Mouse (Mus musculus): ENCODE measurements around the gene Colq. TPM values are rescaled to one million over a fixed set of nuclear protein-coding genes. Genes with fewer than 3 reads are reported as not detected.
"Not testable (repeated sequence)": the region's sequence is repeated elsewhere in the genome, so short reads cannot be mapped to it uniquely, and the experiment has no call there.

Colq gene
- polyA plus RNA-seq, 1 experiment from 2014 or later = 7.8 TPM

- Histone ChIP-seq H3K9ac (ENCODE audit: low read depth, low read length) (no peak overlapping the region), H3K4me3 (ENCODE audit: low read depth, low read length) (no peak overlapping the region), H3K36me3 (ENCODE audit: control insufficient read depth, insufficient read depth, low read length) (no peaks in the 10 kb centered on the region), H3K9me3 (ENCODE audit: control insufficient read depth, low read length) (no peaks in the 10 kb centered on the region), H3K4me2 (ENCODE audit: low read depth, low read length) (no peak overlapping the region), H3K4me1 (ENCODE audit: control insufficient read depth, insufficient read depth, low read length) (no peaks in the 10 kb centered on the region), H3K27me3 (replicated peaks; ENCODE audit: control insufficient read depth, insufficient read depth, low read length) (no peaks in the 10 kb centered on the region), H3K27ac (replicated peaks; ENCODE audit: low read depth, low read length) (no peak overlapping the region)
- DNase-seq (ENCODE audit: low spot score) = no peak
- ATAC-seq (ENCODE audit: low read depth) = no peak
- WGBS = 61% methylated on average over 6 of the region's 6 CpGs
Measured at GRCm38 (mm10) chr14:31605514-31605913, 14.4 kb upstream of the Colq start.

- Histone ChIP-seq H3K9ac (ENCODE audit: low read depth, low read length) (no peak overlapping the region), H3K9me3 (ENCODE audit: control insufficient read depth, low read length) (no peaks in the 10 kb centered on the region), H3K27ac (replicated peaks; ENCODE audit: low read depth, low read length) (no peak overlapping the region), H3K27me3 (replicated peaks; ENCODE audit: control insufficient read depth, insufficient read depth, low read length) (no peaks in the 10 kb centered on the region), H3K4me2 (ENCODE audit: low read depth, low read length) (no peak overlapping the region), H3K4me3 (ENCODE audit: low read depth, low read length) (no peak overlapping the region), H3K36me3 (ENCODE audit: control insufficient read depth, insufficient read depth, low read length) (no peaks in the 10 kb centered on the region), H3K4me1 (ENCODE audit: control insufficient read depth, insufficient read depth, low read length) (no peaks in the 10 kb centered on the region)
- 62% methylated on average over 5 of the region's 5 CpGs for WGBS
- ATAC-seq (ENCODE audit: low read depth) = no peak
- no peak for DNase-seq (ENCODE audit: low spot score)
Measured at GRCm38 (mm10) chr14:31604916-31605315, 13.8 kb upstream of the Colq start.

GRCm38 (mm10) chr14:31602616-31602979 is 11.5 kb upstream of the Colq start:
- H3K9ac ChIP-seq (ENCODE audit: low read depth, low read length) = not testable (repeated sequence)

GRCm38 (mm10) chr14:31601908-31602615 is 10.9 kb upstream of the Colq start:
- DNase-seq (ENCODE audit: low spot score) (no peak), ATAC-seq (ENCODE audit: low read depth) (no peak)
- H3K4me1 ChIP-seq (ENCODE audit: control insufficient read depth, insufficient read depth, low read length) = no peaks in the 10 kb centered on the region
- H3K9ac ChIP-seq (ENCODE audit: low read depth, low read length) = no peak overlapping the region
- WGBS = 94% methylated on average over 14 of the region's 14 CpGs
- no peak overlapping the region for H3K27ac ChIP-seq (replicated peaks; ENCODE audit: low read depth, low read length)
- no peaks in the 10 kb centered on the region for H3K27me3 ChIP-seq (replicated peaks; ENCODE audit: control insufficient read depth, insufficient read depth, low read length)
- H3K9me3 ChIP-seq (ENCODE audit: control insufficient read depth, low read length) = no peaks in the 10 kb centered on the region
- H3K4me2 ChIP-seq (ENCODE audit: low read depth, low read length) = no peak overlapping the region
- no peaks in the 10 kb centered on the region for H3K36me3 ChIP-seq (ENCODE audit: control insufficient read depth, insufficient read depth, low read length)
- no peak overlapping the region for H3K4me3 ChIP-seq (ENCODE audit: low read depth, low read length)

More at GRCm38 (mm10) chr14:31602616-31602979, 11.5 kb upstream of the Colq start:
- H3K9me3 ChIP-seq (ENCODE audit: control insufficient read depth, low read length); DNase-seq (ENCODE audit: low spot score); ATAC-seq (ENCODE audit: low read depth); H3K4me2 ChIP-seq (ENCODE audit: low read depth, low read length); H3K27ac ChIP-seq (replicated peaks; ENCODE audit: low read depth, low read length); H3K36me3 ChIP-seq (ENCODE audit: control insufficient read depth, insufficient read depth, low read length); H3K4me1 ChIP-seq (ENCODE audit: control insufficient read depth, insufficient read depth, low read length); H3K4me3 ChIP-seq (ENCODE audit: low read depth, low read length); H3K27me3 ChIP-seq (replicated peaks; ENCODE audit: control insufficient read depth, insufficient read depth, low read length): not testable (repeated sequence)
- 87% methylated on average over 6 of the region's 6 CpGs for WGBS

- ATAC-seq (ENCODE audit: low read depth) (no peak), DNase-seq (ENCODE audit: low spot score) (no peak)
- H3K27ac ChIP-seq (replicated peaks; ENCODE audit: low read depth, low read length) = no peak overlapping the region
- H3K27me3 ChIP-seq (replicated peaks; ENCODE audit: control insufficient read depth, insufficient read depth, low read length) = no peaks in the 10 kb centered on the region
- no peaks in the 10 kb centered on the region for H3K36me3 ChIP-seq (ENCODE audit: control insufficient read depth, insufficient read depth, low read length)
- H3K9me3 ChIP-seq (ENCODE audit: control insufficient read depth, low read length) = no peaks in the 10 kb centered on the region
- H3K4me3 ChIP-seq (ENCODE audit: low read depth, low read length) = no peak overlapping the region
- H3K4me2 ChIP-seq (ENCODE audit: low read depth, low read length) = no peak overlapping the region
- no peaks in the 10 kb centered on the region for H3K4me1 ChIP-seq (ENCODE audit: control insufficient read depth, insufficient read depth, low read length)
- WGBS = 88% methylated on average over 4 of the region's 4 CpGs
- no peak overlapping the region for H3K9ac ChIP-seq (ENCODE audit: low read depth, low read length)
Measured at GRCm38 (mm10) chr14:31597446-31597845, 6.3 kb upstream of the Colq start.

- Histone ChIP-seq H3K9ac (ENCODE audit: low read depth, low read length) (no peak overlapping the region), H3K9me3 (ENCODE audit: control insufficient read depth, low read length) (no peaks in the 10 kb centered on the region), H3K4me3 (ENCODE audit: low read depth, low read length) (no peak overlapping the region), H3K27ac (replicated peaks; ENCODE audit: low read depth, low read length) (no peak overlapping the region), H3K4me1 (ENCODE audit: control insufficient read depth, insufficient read depth, low read length) (no peaks in the 10 kb centered on the region), H3K4me2 (ENCODE audit: low read depth, low read length) (no peak overlapping the region), H3K36me3 (ENCODE audit: control insufficient read depth, insufficient read depth, low read length) (no peaks in the 10 kb centered on the region), H3K27me3 (replicated peaks; ENCODE audit: control insufficient read depth, insufficient read depth, low read length) (no peaks in the 10 kb centered on the region)
- 71% methylated on average over 7 of the region's 7 CpGs for WGBS
- DNase-seq (ENCODE audit: low spot score) (no peak), ATAC-seq (ENCODE audit: low read depth) (no peak)
Measured at GRCm38 (mm10) chr14:31596408-31596807, 5.3 kb upstream of the Colq start.

- Histone ChIP-seq H3K9me3 (ENCODE audit: control insufficient read depth, low read length) (no peaks in the 10 kb centered on the region), H3K36me3 (ENCODE audit: control insufficient read depth, insufficient read depth, low read length) (no peaks in the 10 kb centered on the region), H3K4me2 (ENCODE audit: low read depth, low read length) (no peak overlapping the region), H3K27me3 (replicated peaks; ENCODE audit: control insufficient read depth, insufficient read depth, low read length) (no peaks in the 10 kb centered on the region), H3K27ac (replicated peaks; ENCODE audit: low read depth, low read length) (no peak overlapping the region), H3K4me3 (ENCODE audit: low read depth, low read length) (no peak overlapping the region), H3K9ac (ENCODE audit: low read depth, low read length) (no peak overlapping the region), H3K4me1 (ENCODE audit: control insufficient read depth, insufficient read depth, low read length) (no peaks in the 10 kb centered on the region)
- ATAC-seq (ENCODE audit: low read depth) = no peak
- WGBS = 61% methylated on average over 3 of the region's 3 CpGs
- DNase-seq (ENCODE audit: low spot score) = no peak
Measured at GRCm38 (mm10) chr14:31594693-31595092, 3.5 kb upstream of the Colq start.

- 88% methylated on average over 2 of the region's 2 CpGs for WGBS
- ATAC-seq (ENCODE audit: low read depth) = no peak
- Histone ChIP-seq H3K4me2 (ENCODE audit: low read depth, low read length) (no peak overlapping the region), H3K27ac (replicated peaks; ENCODE audit: low read depth, low read length) (no peak overlapping the region), H3K4me3 (ENCODE audit: low read depth, low read length) (no peak overlapping the region), H3K9me3 (ENCODE audit: control insufficient read depth, low read length) (no peaks in the 10 kb centered on the region), H3K27me3 (replicated peaks; ENCODE audit: control insufficient read depth, insufficient read depth, low read length) (no peaks in the 10 kb centered on the region), H3K4me1 (ENCODE audit: control insufficient read depth, insufficient read depth, low read length) (no peaks in the 10 kb centered on the region), H3K36me3 (ENCODE audit: control insufficient read depth, insufficient read depth, low read length) (no peaks in the 10 kb centered on the region), H3K9ac (ENCODE audit: low read depth, low read length) (no peak overlapping the region)
- DNase-seq (ENCODE audit: low spot score) = no peak
Measured at GRCm38 (mm10) chr14:31593036-31593435, 1.9 kb upstream of the Colq start.

- no peaks in the 10 kb centered on the region for H3K36me3 ChIP-seq (ENCODE audit: control insufficient read depth, insufficient read depth, low read length)
- WGBS = 82% methylated on average over 8 of the region's 8 CpGs
- H3K4me3 ChIP-seq (ENCODE audit: low read depth, low read length) = no peak overlapping the region
- H3K4me1 ChIP-seq (ENCODE audit: control insufficient read depth, insufficient read depth, low read length) = no peaks in the 10 kb centered on the region
- H3K4me2 ChIP-seq (ENCODE audit: low read depth, low read length) = no peak overlapping the region
- DNase-seq (ENCODE audit: low spot score) (no peak), ATAC-seq (ENCODE audit: low read depth) (no peak)
- H3K9ac ChIP-seq (ENCODE audit: low read depth, low read length) = no peak overlapping the region
- H3K27me3 ChIP-seq (replicated peaks; ENCODE audit: control insufficient read depth, insufficient read depth, low read length) = no peaks in the 10 kb centered on the region
- H3K9me3 ChIP-seq (ENCODE audit: control insufficient read depth, low read length) = no peaks in the 10 kb centered on the region
- no peak overlapping the region for H3K27ac ChIP-seq (replicated peaks; ENCODE audit: low read depth, low read length)
Measured at GRCm38 (mm10) chr14:31586451-31586850, 4.7 kb downstream of the Colq start.

Measured in embryonic facial prominence, embryonic 14.5 days (tissue).